Mouse (Mus musculus) forebrain, postnatal 0 days (tissue): ENCODE results near the gene Cmtm1. TPM values are rescaled to one million over a fixed set of nuclear protein-coding genes. Genes with fewer than 3 reads are reported as not detected.
"Not testable (repeated sequence)": the region's sequence is repeated elsewhere in the genome, so short reads cannot be mapped to it uniquely, and the experiment has no call there.

Source experiments
- ATAC-seq: fragments of 200-750 bp; cut with Nextera tagmentation; 2 replicates; pipeline ENCODE4 v1.8.0; 2017; ENCODE audit warnings: mild to moderate bottlenecking, moderate library complexity
- DNase-seq: peaks from one replicate; pipeline ENCODE4 v3.0.0-alpha.2; 2015
- H3K27ac ChIP-seq: fragments of 300-500 bp; sonication (generic); 2 replicates; pipeline ENCODE4 v1.5.1; 2014; ENCODE audit warnings: low read depth, mild to moderate bottlenecking, antibody characterized with exemption, low read length, moderate library complexity, mixed read lengths
- H3K27me3 ChIP-seq: fragments of 300-500 bp; sonication (generic); 2 replicates; pipeline ENCODE4 v1.6.1; 2014; ENCODE audit warnings: mild to moderate bottlenecking, low read length, mixed read lengths; ENCODE audit not compliant: insufficient read depth
- H3K36me3 ChIP-seq: fragments of 300-500 bp; sonication (generic); 2 replicates; pipeline ENCODE4 v1.6.1; 2014; ENCODE audit warnings: mild to moderate bottlenecking, moderate library complexity; ENCODE audit not compliant: insufficient read depth
- H3K4me1 ChIP-seq: fragments of 300-500 bp; sonication (generic); 2 replicates; pipeline ENCODE4 v1.6.1; 2014; ENCODE audit warnings: antibody characterized with exemption; ENCODE audit not compliant: insufficient read depth
- H3K4me2 ChIP-seq: fragments of 300-500 bp; sonication (generic); 2 replicates; pipeline ENCODE4 v1.6.1; 2014; ENCODE audit warnings: low read depth, mild to moderate bottlenecking, moderate library complexity
- H3K4me3 ChIP-seq: fragments of 300-500 bp; sonication (generic); 2 replicates; pipeline ENCODE4 v1.5.1; 2014; ENCODE audit warnings: low read depth, low read length, mixed read lengths
- H3K9ac ChIP-seq: fragments of 300-500 bp; sonication (generic); 2 replicates; pipeline ENCODE4 v1.6.1; 2014; ENCODE audit warnings: mild to moderate bottlenecking
- H3K9me3 ChIP-seq: fragments of 300-500 bp; sonication (generic); 2 replicates; pipeline ENCODE4 v1.6.1; 2016; ENCODE audit warnings: low read length
- CTCF ChIP-seq: sonication (generic); IDR thresholded peaks from 2 replicates; pipeline ENCODE4 v1.5.1; 2016; ENCODE audit warnings: antibody characterized with exemption, control low read depth, low read depth
- WGBS: fragments of 180-500 bp; shearing (Covaris S2); extraction: QIAGEN DNeasy Blood & Tissue Kit; methylation state at CpG from one replicate; pipeline ENCODE4 v1.1.7; 2014; 5-methylcytosine and 5-hydroxymethylcytosine counted together
- polyA plus RNA-seq: library from polyadenylated mRNA; unstranded; fragments of >200 nt; fragmentation: Nextera tagmentation; extraction: Ambion mirVana; gene quantifications from 2 replicates; pipeline ENCODE4 v1.2.1, GENCODE M21; 2015
- total RNA-seq: library from RNA; depleted of rRNA; stranded (reverse); fragments of >200 nt; gene quantifications from 2 replicates; pipeline ENCODE4 v1.2.3, GENCODE M21; 2014

Gene Cmtm1
- total and polyA plus RNA-seq, 2 experiments from 2014 or later: not detected

DNA sequence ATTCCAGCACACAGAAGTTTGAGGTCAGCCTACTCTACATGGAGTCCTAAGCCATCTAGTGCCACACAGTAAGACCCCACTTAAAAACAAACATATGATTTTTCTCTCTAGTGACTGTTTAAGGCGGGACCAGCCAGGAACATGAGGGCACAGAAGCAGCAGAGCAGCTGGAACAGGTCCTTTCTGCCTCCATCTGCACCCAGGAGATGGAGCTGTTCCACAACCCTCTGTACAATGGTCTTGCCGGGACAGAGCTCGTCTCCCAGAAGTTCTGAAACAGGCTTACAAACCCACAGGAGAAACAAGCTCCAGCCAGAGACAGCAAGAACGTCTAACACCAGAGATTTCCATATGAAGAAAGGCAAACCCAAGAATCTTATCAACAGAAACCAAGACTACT lies 3.4 kb upstream of the Cmtm1 start:
- WGBS: 77% methylated on average over 4 of the region's 4 CpGs
- H3K4me2 ChIP-seq: no peak overlapping the region

GRCm38 (mm10) chr8:104312023-104312422 lies 2.1 kb upstream of the Cmtm1 start:
- H3K4me2 ChIP-seq, H3K4me3 ChIP-seq, DNase-seq, H3K9ac ChIP-seq, H3K27me3 ChIP-seq, H3K9me3 ChIP-seq, H3K27ac ChIP-seq, H3K36me3 ChIP-seq, H3K4me1 ChIP-seq, ATAC-seq: not testable (repeated sequence)
- 93% methylated on average over 3 of the region's 3 CpGs for WGBS

More for the DNA sequence above, 3.4 kb upstream of the Cmtm1 start:
- no peaks in the 10 kb centered on the region for H3K4me1 ChIP-seq
- no peak for ATAC-seq
- no peaks in the 10 kb centered on the region for H3K36me3 ChIP-seq
- TF ChIP-seq CTCF: no peak
- H3K9me3 ChIP-seq: no peaks in the 10 kb centered on the region
- H3K27ac ChIP-seq: no peak overlapping the region
- no peak overlapping the region for H3K9ac ChIP-seq
- no peak overlapping the region for H3K4me3 ChIP-seq
- DNase-seq: no peak
- H3K27me3 ChIP-seq: no peaks in the 10 kb centered on the region

- not testable (repeated sequence) for H3K4me2 ChIP-seq, H3K4me3 ChIP-seq, H3K36me3 ChIP-seq, H3K9ac ChIP-seq, H3K4me1 ChIP-seq, H3K27ac ChIP-seq, H3K27me3 ChIP-seq, H3K9me3 ChIP-seq, ATAC-seq, DNase-seq
- 82% methylated on average over 6 of the region's 6 CpGs for WGBS
These were observed 1.6 kb downstream of the Cmtm1 start for GRCm38 (mm10) chr8:104308341-104308740.

- Histone ChIP-seq H3K9me3 (no peaks in the 10 kb centered on the region), H3K4me1 (no peaks in the 10 kb centered on the region), H3K9ac (no peak overlapping the region), H3K4me2 (no peak overlapping the region), H3K27ac (no peak overlapping the region), H3K4me3 (no peak overlapping the region), H3K36me3 (no peaks in the 10 kb centered on the region), H3K27me3 (no peaks in the 10 kb centered on the region)
- TF ChIP-seq CTCF: no peak
- ATAC-seq (no peak), DNase-seq (no peak)
- 87% methylated on average over 11 of the region's 11 CpGs for WGBS
These were observed 5.0 kb downstream of the Cmtm1 start for GRCm38 (mm10) chr8:104304962-104305361.

- not testable (repeated sequence) for H3K4me1 ChIP-seq, H3K36me3 ChIP-seq, H3K4me3 ChIP-seq, ATAC-seq, H3K4me2 ChIP-seq, H3K27ac ChIP-seq, DNase-seq, H3K27me3 ChIP-seq, H3K9me3 ChIP-seq, H3K9ac ChIP-seq
- 98% methylated on average over 4 of the region's 4 CpGs for WGBS
These were observed 7.4 kb downstream of the Cmtm1 start for GRCm38 (mm10) chr8:104302536-104302935.

- not testable (repeated sequence) for H3K4me2 ChIP-seq, H3K27ac ChIP-seq, H3K4me3 ChIP-seq, H3K4me1 ChIP-seq, H3K27me3 ChIP-seq, H3K36me3 ChIP-seq, H3K9ac ChIP-seq, H3K9me3 ChIP-seq
- WGBS: 4% methylated on average over 3 of the region's 3 CpGs
- ATAC-seq: peak; percentile 91
- DNase-seq: peak; percentile 49
These were observed 8.4 kb downstream of the Cmtm1 start for GRCm38 (mm10) chr8:104301577-104301976.

DNA sequence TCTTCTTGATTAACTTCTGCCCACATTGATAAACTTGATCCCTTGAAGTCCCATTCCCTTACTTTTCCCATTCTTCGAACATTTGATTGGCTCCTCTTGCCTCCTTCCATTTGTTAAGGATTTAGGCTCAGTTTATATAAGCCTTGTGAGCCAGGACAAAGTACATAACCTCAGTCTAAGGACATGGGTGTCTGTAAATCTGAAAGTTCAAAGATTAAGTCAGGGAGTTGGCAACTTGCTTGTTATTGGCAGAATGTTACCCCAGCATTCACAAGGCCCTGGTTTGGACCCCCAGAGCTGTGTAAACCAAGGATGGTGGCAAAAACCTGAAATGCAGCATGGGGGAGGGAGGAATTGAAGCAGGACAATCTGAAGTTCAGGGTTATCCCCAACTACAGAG lies 15.5 kb downstream of the Cmtm1 start:
- no peaks in the 10 kb centered on the region for H3K27me3 ChIP-seq
- H3K4me1 ChIP-seq: no peaks in the 10 kb centered on the region
- H3K4me3 ChIP-seq: no peak overlapping the region
- no peak for DNase-seq
- H3K27ac ChIP-seq: no peak overlapping the region
- no peak for TF ChIP-seq CTCF
- H3K4me2 ChIP-seq: no peak overlapping the region
- no peaks in the 10 kb centered on the region for H3K9me3 ChIP-seq
- 94% methylated on average over 1 of the region's 1 CpGs for WGBS
- no peaks in the 10 kb centered on the region for H3K36me3 ChIP-seq
- no peak for ATAC-seq
- no peak overlapping the region for H3K9ac ChIP-seq

- H3K27ac ChIP-seq, DNase-seq, H3K27me3 ChIP-seq, H3K4me3 ChIP-seq, H3K9ac ChIP-seq, H3K4me2 ChIP-seq, H3K36me3 ChIP-seq, H3K9me3 ChIP-seq, H3K4me1 ChIP-seq, ATAC-seq: not testable (repeated sequence)
- 91% methylated on average over 11 of the region's 12 CpGs for WGBS
These were observed 16.9 kb downstream of the Cmtm1 start, which contains the start of gene Cmtm2a for GRCm38 (mm10) chr8:104293081-104293480. TSS of gene Cmtm2a (minus strand) at chr8:104293181.
